In the genomic region with DNA sequence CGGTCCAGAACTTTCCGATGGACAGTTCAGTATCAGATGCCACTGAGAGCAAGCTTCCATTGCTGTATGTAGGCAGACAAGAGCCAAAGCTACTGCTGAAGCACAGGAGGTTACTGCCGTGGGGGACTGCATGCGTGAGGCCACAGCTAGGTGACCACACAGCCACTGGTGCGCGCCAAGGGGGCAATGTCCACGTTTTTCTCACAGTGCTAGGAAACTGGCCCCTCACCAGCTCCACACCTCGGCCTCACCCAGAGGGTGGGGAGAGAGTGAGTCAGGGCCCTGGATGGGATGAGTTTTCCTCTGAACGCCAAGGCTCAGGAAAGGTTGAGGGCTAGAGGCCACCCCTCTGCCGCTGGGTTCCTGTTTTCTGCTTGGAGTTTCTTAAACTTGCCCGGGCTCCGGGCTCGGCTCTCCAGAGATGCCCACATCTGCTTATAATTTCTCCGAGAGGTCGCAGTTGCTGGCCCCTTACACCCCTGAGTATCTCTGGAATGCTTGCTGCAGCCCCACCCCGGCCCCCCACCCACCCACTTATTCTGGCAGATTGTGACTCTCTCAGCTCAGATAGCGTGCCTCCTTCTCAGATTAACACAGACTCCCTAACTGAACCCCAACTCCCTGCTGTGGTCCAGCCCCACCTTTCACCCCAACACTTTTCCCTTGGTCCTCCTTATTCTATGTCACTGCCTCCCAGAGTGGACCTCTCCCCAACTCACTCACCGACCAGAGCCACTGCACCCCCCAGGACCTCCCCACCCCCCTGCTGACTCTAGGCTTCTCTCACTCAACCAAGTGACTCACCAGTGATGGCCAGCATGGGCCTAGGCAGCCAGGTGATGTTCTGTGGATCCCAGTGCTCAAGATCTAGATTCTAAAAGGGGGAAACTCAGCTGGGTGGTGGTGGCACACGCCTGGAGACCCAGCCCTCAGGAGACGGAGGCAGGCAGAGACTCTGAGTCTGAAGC, we compare ENCODE assay signal across 16 mouse cellular contexts. TPM values are rescaled to one million over a fixed set of nuclear protein-coding genes. Genes with fewer than 3 reads are reported as not detected.
DNase-seq lines count a peak whose midpoint lies in the region; ATAC-seq lines count a peak whose summit lies in the region.
"Had no signal": no experiment of that assay in that cellular context is flagged by ENCODE, and none has a peak within 500 bp of the region (broad histone marks: within the 10 kb centered on the region; RNA-seq: fewer than 3 reads in every experiment).

No protein-coding gene starts in this region.

- no peaks in the 10 kb centered on the region for H3K36me3 ChIP-seq in forebrain, embryonic 10.5 days (replicated peaks)
- H3K36me3 ChIP-seq in forebrain, embryonic 16.5 days (ENCODE audit: control insufficient read depth, insufficient read depth) = no peaks in the 10 kb centered on the region
- 0 out of 2 replicates have a peak, but pooled peaks cover 5% of the 10 kb centered on the region for H3K36me3 ChIP-seq in intestine, embryonic 14.5 days (ENCODE audit: control insufficient read depth, insufficient read depth, low read length)
- no peaks in the 10 kb centered on the region for H3K36me3 ChIP-seq in forebrain, embryonic 11.5 days (ENCODE audit: control insufficient read depth, insufficient read depth, low read length)
- H3K36me3 ChIP-seq: midbrain, embryonic 13.5 days had no signal

- peaks cover 75% of the 10 kb centered on the region for H3K4me1 ChIP-seq in forebrain, embryonic 10.5 days
- peaks cover 4% of the 10 kb centered on the region; the same call in 1 of the 2 replicates for H3K4me1 ChIP-seq in forebrain, embryonic 16.5 days (replicated peaks; ENCODE audit: control insufficient read depth, insufficient read depth, low read length)
- peaks cover 38% of the 10 kb centered on the region for H3K4me1 ChIP-seq in intestine, embryonic 14.5 days (replicated peaks; ENCODE audit: control insufficient read depth, insufficient read depth, low read length)
- peaks cover 7% of the 10 kb centered on the region; the same call in 1 of the 2 replicates for H3K4me1 ChIP-seq in forebrain, embryonic 11.5 days (replicated peaks; ENCODE audit: control insufficient read depth, insufficient read depth, low read length)

- peak overlapping the region; percentile 77 for H3K27ac ChIP-seq in forebrain, embryonic 10.5 days
- H3K27ac ChIP-seq in forebrain, embryonic 16.5 days (ENCODE audit: low read length) = no peak overlapping the region
- no peak overlapping the region for H3K27ac ChIP-seq in intestine, embryonic 14.5 days (ENCODE audit: low read depth)
- H3K27ac ChIP-seq in forebrain, embryonic 11.5 days (ENCODE audit: low read depth, low read length) = no peak overlapping the region
- H3K27ac ChIP-seq: midbrain, embryonic 13.5 days had no signal

- peaks cover 68% of the 10 kb centered on the region for H3K27me3 ChIP-seq in forebrain, embryonic 10.5 days (ENCODE audit: poor library complexity, severe bottlenecking)
- no peaks in the 10 kb centered on the region for H3K27me3 ChIP-seq in forebrain, embryonic 16.5 days (replicated peaks; ENCODE audit: control insufficient read depth, insufficient read depth, low read length)
- no peaks in the 10 kb centered on the region for H3K27me3 ChIP-seq in intestine, embryonic 14.5 days (replicated peaks; ENCODE audit: control insufficient read depth, insufficient read depth, low read length)
- H3K27me3 ChIP-seq in forebrain, embryonic 11.5 days (ENCODE audit: control insufficient read depth, insufficient read depth, low read length) = no peaks in the 10 kb centered on the region; the same call in 1 of the 2 replicates

- H3K4me2 ChIP-seq in forebrain, embryonic 16.5 days (ENCODE audit: low read length) = no peak overlapping the region
- no peak overlapping the region for H3K4me2 ChIP-seq in intestine, embryonic 14.5 days (ENCODE audit: low read length)
- H3K4me2 ChIP-seq in forebrain, embryonic 11.5 days (ENCODE audit: low read depth, low read length, severe bottlenecking) = no peak overlapping the region
- H3K4me2 ChIP-seq: midbrain, embryonic 13.5 days had no signal

- no peaks in the 10 kb centered on the region for H3K9me3 ChIP-seq in forebrain, embryonic 10.5 days
- H3K9me3 ChIP-seq in forebrain, embryonic 16.5 days (ENCODE audit: control insufficient read depth, low read length) = no peaks in the 10 kb centered on the region
- H3K9me3 ChIP-seq in intestine, embryonic 14.5 days (ENCODE audit: control insufficient read depth, low read length) = no peaks in the 10 kb centered on the region
- H3K9me3 ChIP-seq in forebrain, embryonic 11.5 days (ENCODE audit: control insufficient read depth, low read length) = no peaks in the 10 kb centered on the region
- H3K9me3 ChIP-seq: midbrain, embryonic 13.5 days had no signal

- WGBS in forebrain, embryonic 10.5 days = 63% methylated on average over 20 of the region's 20 CpGs
- 81% methylated on average over 20 of the region's 20 CpGs for WGBS in forebrain, embryonic 16.5 days
- 60% methylated on average over 20 of the region's 20 CpGs for WGBS in intestine, embryonic 14.5 days
- 77% methylated on average over 20 of the region's 20 CpGs for WGBS in forebrain, embryonic 11.5 days

- no peak overlapping the region for H3K4me3 ChIP-seq in forebrain, embryonic 10.5 days
- H3K4me3 ChIP-seq in forebrain, embryonic 16.5 days (replicated peaks; ENCODE audit: low read length) = no peak overlapping the region
- no peak overlapping the region for H3K4me3 ChIP-seq in intestine, embryonic 14.5 days (ENCODE audit: low read depth, low read length)
- no peak overlapping the region for H3K4me3 ChIP-seq in forebrain, embryonic 11.5 days (ENCODE audit: low read depth, low read length)
- H3K4me3 ChIP-seq: midbrain, embryonic 13.5 days had no signal

- no peak for ATAC-seq in forebrain, embryonic 16.5 days
- ATAC-seq in intestine, embryonic 14.5 days (replicated peaks; ENCODE audit: low FRiP score, low TSS enrichment, low read depth) = 0 out of 2 replicates have a peak, but pooled peaks have one; percentile 4
- no peak for ATAC-seq in forebrain, embryonic 11.5 days (replicated peaks; ENCODE audit: low FRiP score)
- ATAC-seq: midbrain, embryonic 13.5 days had no signal

- no peak for DNase-seq in forebrain, embryonic 10.5 days (ENCODE audit: extremely low spot score, low spot score)
- DNase-seq in 3T3-L1 (ENCODE audit: low read depth, low spot score) = peak; percentile 83
- DNase-seq in intestine, embryonic 14.5 days (ENCODE audit: low spot score) = no peak
- DNase-seq in kidney, postnatal 36 days = peak; percentile 70 to 77
- DNase-seq in frontal cortex, postnatal 14 days (ENCODE audit: low spot score in 2 of 2) = no peak
- DNase-seq in forebrain, embryonic 11.5 days (ENCODE audit: low spot score) = no peak
- no peak for DNase-seq in testis, postnatal 10 days (ENCODE audit: low spot score)
- DNase-seq: adrenal gland, adult 2 months; B cell, adult 2 months; heart, adult 11 months; heart, postnatal 36 days; left cerebral cortex, postnatal 4 days; right cerebral cortex, adult 18-20 months; thymus, postnatal 4 days had no signal

- H3K9ac ChIP-seq in forebrain, embryonic 16.5 days (replicated peaks; ENCODE audit: low read depth, low read length) = no peak overlapping the region
- no peak overlapping the region for H3K9ac ChIP-seq in intestine, embryonic 14.5 days (ENCODE audit: low read length)
- no peak overlapping the region for H3K9ac ChIP-seq in forebrain, embryonic 11.5 days (ENCODE audit: low read length)
- H3K9ac ChIP-seq: midbrain, embryonic 13.5 days had no signal

RNA-seq across cellular contexts. Expression of gene Lrrc71, which starts 13.3 kb away (rescaled TPM):
- polyA plus RNA-seq in forebrain, embryonic 10.5 days (2016; fragmentation: Nextera tagmentation; extraction: Ambion mirVana) = 0.31 and 0.32 TPM in 2 replicates
- 0.71 and 0.92 TPM in 2 replicates for polyA plus RNA-seq in forebrain, embryonic 16.5 days (2015; fragmentation: Nextera tagmentation; extraction: Ambion mirVana)
- 0.39 and 0.73 TPM in 2 replicates for polyA plus RNA-seq in intestine, embryonic 14.5 days (2014; fragmentation: Nextera tagmentation; extraction: Ambion mirVana)
- polyA plus RNA-seq in forebrain, embryonic 11.5 days (2014; fragmentation: Nextera tagmentation; extraction: Ambion mirVana) = 0.24 and 0.55 TPM in 2 replicates

RNA-seq across cellular contexts. Expression of gene Ntrk1, which starts 33.3 kb away (rescaled TPM):
- polyA plus RNA-seq in forebrain, embryonic 10.5 days (2016; fragmentation: Nextera tagmentation; extraction: Ambion mirVana) = 0.38 and 0.46 TPM in 2 replicates
- polyA plus RNA-seq in forebrain, embryonic 16.5 days (2015; fragmentation: Nextera tagmentation; extraction: Ambion mirVana) = 1.1 and 2.1 TPM in 2 replicates
- 1.0 and 1.3 TPM in 2 replicates for polyA plus RNA-seq in intestine, embryonic 14.5 days (2014; fragmentation: Nextera tagmentation; extraction: Ambion mirVana)
- 0.16 and 0.45 TPM in 2 replicates for polyA plus RNA-seq in forebrain, embryonic 11.5 days (2014; fragmentation: Nextera tagmentation; extraction: Ambion mirVana)

RNA-seq across cellular contexts. Expression of gene Insrr, which starts 35.1 kb away (rescaled TPM):
- 0.06 and 0.14 TPM in 2 replicates for polyA plus RNA-seq in forebrain, embryonic 10.5 days (2016; fragmentation: Nextera tagmentation; extraction: Ambion mirVana)
- 0.52 and 0.57 TPM in 2 replicates for polyA plus RNA-seq in forebrain, embryonic 16.5 days (2015; fragmentation: Nextera tagmentation; extraction: Ambion mirVana)
- 0.32 and 0.72 TPM in 2 replicates for polyA plus RNA-seq in intestine, embryonic 14.5 days (2014; fragmentation: Nextera tagmentation; extraction: Ambion mirVana)
- polyA plus RNA-seq in forebrain, embryonic 11.5 days (2014; fragmentation: Nextera tagmentation; extraction: Ambion mirVana) = 0.32 and 0.33 TPM in 2 replicates

Comparison
In these comparisons a context has a peak if more than half of its experiments do, and no peak if none do; other contexts are left out.
1. DNase-seq: peak in 3T3-L1 (single experiment) and kidney, postnatal 36 days (2 of 2); none in forebrain, embryonic 10.5 days (single experiment), intestine, embryonic 14.5 days (single experiment), frontal cortex, postnatal 14 days (0 of 2), forebrain, embryonic 11.5 days (single experiment) and testis, postnatal 10 days (single experiment).